Mouse (Mus musculus) 416B (cell line): Measurements from ENCODE around the gene Siah2.

Experiments used
- DNase-seq: peaks from one replicate; pipeline ENCODE4 v3.0.0; 2011; ENCODE audit warnings: low read depth

The Siah2 gene

DNA sequence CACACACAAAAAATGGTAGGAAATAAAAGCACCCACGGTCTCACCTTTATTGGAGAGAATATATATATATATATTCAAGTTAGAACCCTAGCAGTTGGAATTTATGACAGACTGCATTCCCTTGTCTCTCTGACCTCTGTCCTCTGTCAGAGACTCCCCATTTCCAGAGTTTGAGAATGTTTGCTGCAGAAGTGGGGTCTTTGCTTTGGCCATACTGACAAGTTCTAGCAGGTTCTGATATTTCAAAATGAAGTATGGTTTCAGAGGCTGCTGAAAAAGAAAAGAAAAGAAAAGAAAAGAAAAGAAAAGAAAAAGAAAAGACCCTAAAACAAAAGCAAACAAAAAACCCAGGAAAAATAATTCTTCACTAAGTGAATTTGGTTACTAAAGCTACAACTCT lies 2.8 kb upstream of the Siah2 start:
- DNase-seq: no peak

DNA sequence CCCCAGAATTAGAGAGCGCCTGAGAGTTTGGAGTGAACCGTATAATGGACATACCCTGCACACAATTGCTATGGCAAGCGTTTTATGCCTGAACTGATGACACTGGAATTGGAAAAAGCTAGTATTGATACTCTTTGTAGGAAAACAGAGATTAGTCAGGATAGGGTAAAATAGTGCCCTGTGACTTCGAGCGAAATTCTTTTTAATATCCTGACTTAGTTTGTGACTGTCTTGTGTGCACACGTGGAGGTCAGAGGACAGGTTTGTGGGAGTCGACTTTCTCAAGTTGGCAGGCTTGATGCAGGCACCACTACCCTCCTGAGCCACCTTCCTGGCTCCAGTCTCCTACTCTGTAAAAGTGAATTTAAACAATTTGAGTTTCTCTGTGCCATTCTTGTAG lies 1.1 kb upstream of the Siah2 start:
- no peak for DNase-seq

GRCm38 (mm10) chr3:58691374-58691939 lies 743 bp downstream of the Siah2 start:
- DNase-seq: peak; percentile 60

- DNase-seq: peak; percentile 81
Observed at GRCm38 (mm10) chr3:58690619-58691373, 1.4 kb downstream of the Siah2 start.

GRCm38 (mm10) chr3:58689721-58690120 lies 2.5 kb downstream of the Siah2 start:
- DNase-seq: peak; percentile 43

DNA sequence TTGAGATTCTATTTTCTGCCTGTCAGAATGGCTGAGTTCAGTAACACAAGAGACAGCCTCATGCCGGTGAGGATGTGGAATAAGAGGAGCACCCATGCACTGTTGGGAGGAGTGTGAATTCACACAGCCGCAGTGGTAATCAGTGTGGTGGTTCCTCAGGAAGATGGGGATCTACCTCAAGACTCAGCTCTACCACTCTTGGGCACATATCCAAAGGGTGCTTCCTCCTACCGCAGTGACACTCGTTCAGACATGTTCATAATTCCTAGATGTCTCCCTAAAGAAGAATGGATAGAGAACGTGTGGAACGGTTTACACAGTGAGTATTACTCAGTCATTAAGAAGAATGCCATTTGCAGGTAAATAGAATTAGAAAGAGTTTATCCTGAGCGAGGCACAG lies 3.1 kb downstream of the Siah2 start:
- DNase-seq: no peak

GRCm38 (mm10) chr3:58688551-58688950 lies 3.6 kb downstream of the Siah2 start:
- DNase-seq: no peak

GRCm38 (mm10) chr3:58686922-58687284 lies 5.3 kb downstream of the Siah2 start:
- DNase-seq: no peak

DNA sequence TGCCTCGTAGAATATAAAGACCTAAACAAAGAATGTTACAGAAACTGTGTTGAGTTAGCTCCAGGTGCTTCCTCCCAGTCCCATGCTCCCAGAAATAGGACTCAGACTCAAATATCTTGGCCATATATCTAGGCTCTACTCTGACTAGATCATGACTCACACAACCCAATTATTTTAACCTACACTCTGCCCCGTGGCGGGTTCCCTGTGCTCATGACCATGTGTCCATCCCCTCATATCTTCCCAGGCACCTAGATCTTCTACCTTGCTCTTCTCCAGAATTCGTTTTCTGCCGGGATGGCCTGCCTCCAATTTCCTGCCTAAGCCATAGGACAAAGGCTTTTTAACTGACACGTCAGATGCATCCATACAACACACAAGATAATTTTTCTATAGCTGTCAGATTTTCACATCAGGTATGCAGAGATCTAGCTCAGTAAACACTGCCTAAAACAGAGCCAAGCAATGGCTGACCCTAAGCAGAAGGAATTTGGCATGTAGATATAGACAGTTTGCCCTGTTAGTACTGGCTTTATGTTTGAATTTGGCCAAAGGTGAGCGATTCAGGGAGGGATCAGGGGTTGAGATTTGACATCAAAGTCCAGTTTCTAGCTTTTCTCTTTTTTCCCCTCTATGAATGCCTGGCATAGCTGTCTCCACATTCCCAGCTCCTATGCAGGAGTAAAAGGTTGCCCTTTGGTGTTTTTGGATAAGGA lies 5.8 kb downstream of the Siah2 start:
- no peak for DNase-seq

DNA sequence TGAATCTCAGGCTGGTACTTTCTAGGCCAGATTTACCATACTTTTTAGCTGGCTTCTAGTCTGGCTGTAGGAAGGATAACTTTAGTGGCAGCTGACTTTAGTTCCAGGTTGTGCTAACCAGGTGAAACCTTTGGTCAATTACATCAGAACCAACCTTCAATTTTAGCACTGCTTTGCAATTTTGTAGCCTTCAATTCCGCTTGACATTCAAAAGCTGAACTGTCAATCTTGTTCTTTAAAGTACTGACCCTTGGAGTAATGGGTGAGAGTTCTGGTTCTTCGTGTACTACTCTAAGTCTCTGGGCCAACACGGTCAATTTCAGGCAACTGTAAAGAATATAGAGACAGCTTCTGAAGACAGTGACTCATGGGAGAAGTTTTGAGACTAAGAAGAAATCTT lies 6.8 kb downstream of the Siah2 start:
- DNase-seq: no peak

DNA sequence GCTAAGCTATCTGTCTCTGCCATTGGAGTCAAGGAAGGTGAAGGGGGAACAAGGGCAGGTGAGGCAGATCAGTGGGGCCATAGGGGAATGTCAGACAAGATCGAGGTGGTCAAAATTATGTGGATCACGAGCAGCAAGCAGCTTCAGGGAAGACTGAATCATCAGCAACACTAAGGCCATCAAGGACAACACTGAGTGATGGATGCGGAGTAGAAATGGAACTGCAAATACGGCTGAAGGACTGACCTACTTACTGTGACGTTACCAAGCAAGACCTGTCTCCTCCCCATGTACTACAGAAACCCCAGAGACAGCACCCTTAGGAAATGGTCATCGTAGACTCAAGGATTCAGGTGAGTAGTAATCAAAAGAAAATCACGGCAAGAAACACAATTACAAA lies 8.9 kb downstream of the Siah2 start:
- no peak for DNase-seq

DNA sequence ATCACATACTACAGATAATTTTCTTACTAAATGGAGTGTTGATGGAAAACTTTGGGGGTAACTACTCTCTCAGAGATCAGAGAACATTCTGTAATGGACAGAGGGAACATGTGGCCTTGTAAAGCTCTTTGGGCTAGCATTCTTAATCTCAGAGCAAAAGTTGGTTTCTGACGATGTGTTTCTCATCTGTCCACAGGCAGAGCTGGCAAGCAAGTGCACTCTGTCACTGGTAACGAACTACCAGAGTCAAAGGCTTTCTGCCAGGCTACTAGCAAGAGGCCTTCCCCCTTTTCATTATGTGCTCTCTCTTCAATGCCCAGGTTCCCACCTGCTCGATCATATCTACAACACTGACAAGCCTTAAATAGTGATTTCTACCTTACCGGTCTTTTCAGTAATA lies 9.9 kb downstream of the Siah2 start:
- no peak for DNase-seq

GRCm38 (mm10) chr3:58681831-58682230 lies 10.4 kb downstream of the Siah2 start:
- no peak for DNase-seq

- no peak for DNase-seq
Observed at GRCm38 (mm10) chr3:58680943-58681637, 11.1 kb downstream of the Siah2 start.

- no peak for DNase-seq
Observed at GRCm38 (mm10) chr3:58679996-58680395, 12.2 kb downstream of the Siah2 start.

GRCm38 (mm10) chr3:58678905-58679304 lies 13.3 kb downstream of the Siah2 start:
- no peak for DNase-seq

- DNase-seq: no peak
Observed at GRCm38 (mm10) chr3:58678384-58678783, 13.8 kb downstream of the Siah2 start.

- no peak for DNase-seq
Observed at GRCm38 (mm10) chr3:58677615-58678014, 14.6 kb downstream of the Siah2 start.

DNA sequence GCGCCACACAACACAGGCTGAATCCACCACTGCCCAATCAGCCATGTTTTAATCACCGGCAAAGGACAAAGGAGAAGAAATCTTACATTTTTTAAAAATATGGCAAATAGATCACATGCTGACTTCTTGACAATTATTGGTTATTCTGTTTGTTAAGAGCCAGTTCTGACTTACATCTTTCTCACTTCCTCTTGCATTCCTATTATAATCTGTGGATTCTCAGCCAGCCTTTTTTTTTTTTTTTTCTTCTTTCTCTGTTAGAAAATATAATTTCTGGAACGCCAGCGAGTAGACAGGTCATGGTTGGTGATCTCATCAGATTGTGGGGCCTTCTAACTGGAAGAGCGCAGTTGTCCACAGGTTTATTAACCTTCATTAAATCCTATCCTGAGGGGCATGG lies 18.9 kb downstream of the Siah2 start:
- no peak for DNase-seq

- DNase-seq: peak; percentile 61
Observed at GRCm38 (mm10) chr3:58672481-58673183, 19.6 kb downstream of the Siah2 start.

GRCm38 (mm10) chr3:58671616-58672250 lies 20.5 kb downstream of the Siah2 start:
- DNase-seq: no peak

- no peak for DNase-seq
Observed at GRCm38 (mm10) chr3:58663970-58664369, 28.2 kb downstream of the Siah2 start.
